ENCODE assay signal across 8 mouse cellular contexts in the genomic region with DNA sequence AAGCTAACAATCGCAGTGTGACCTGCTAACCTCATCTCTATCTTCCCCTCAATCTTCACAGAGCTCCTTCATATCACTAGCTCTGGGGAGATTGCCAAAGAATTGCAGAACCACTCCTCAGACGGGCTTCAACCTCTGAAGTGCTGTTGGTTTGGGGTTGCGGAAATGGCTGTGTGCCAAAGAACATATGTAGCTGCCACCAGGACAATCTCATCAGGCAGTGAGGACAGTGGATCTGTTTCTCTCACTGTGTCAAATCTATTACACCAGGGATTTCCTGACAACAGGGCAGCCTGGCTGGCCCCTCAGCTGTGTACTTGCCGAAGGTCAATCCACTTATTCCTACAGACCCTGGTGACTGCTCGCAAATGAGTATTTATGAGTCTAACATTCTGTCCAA.
DNase-seq lines count a peak whose midpoint lies in the region; ATAC-seq and TF ChIP-seq lines count a peak whose summit lies in the region.

No protein-coding gene starts in this region.

- peak; percentile 64 to 65 for DNase-seq in cerebellum, postnatal 10 days
- no peak for DNase-seq in cerebellum, adult 11 months
- DNase-seq in stomach, postnatal 0 days (ENCODE audit: low spot score): no peak
- no peak for DNase-seq in layer of hippocampus, postnatal 25 days (ENCODE audit: extremely low spot score in 1 of 2, low spot score in 1 of 2)

- no peak overlapping the region for H3K4me3 ChIP-seq in stomach, embryonic 14.5 days (ENCODE audit: low read depth, low read length)
- no peak overlapping the region for H3K4me3 ChIP-seq in stomach, postnatal 0 days (ENCODE audit: low read depth, low read length)
- H3K4me3 ChIP-seq in kidney, embryonic 16.5 days (ENCODE audit: low read length): no peak overlapping the region
- H3K4me3 ChIP-seq in stomach, embryonic 15.5 days (replicated peaks): no peak overlapping the region
- no peak overlapping the region for H3K4me3 ChIP-seq in forebrain, embryonic 16.5 days (replicated peaks; ENCODE audit: low read length)

- H3K4me1 ChIP-seq in stomach, embryonic 14.5 days (ENCODE audit: control insufficient read depth, insufficient read depth, low read length): 0 out of 2 replicates have a peak, but pooled peaks cover 6% of the 10 kb centered on the region
- H3K4me1 ChIP-seq in stomach, postnatal 0 days (replicated peaks; ENCODE audit: control insufficient read depth, insufficient read depth): no peaks in the 10 kb centered on the region
- peaks cover 9% of the 10 kb centered on the region; the same call in 1 of the 2 replicates for H3K4me1 ChIP-seq in kidney, embryonic 16.5 days (ENCODE audit: insufficient read depth, low read length)
- H3K4me1 ChIP-seq in stomach, embryonic 15.5 days: no peaks in the 10 kb centered on the region
- no peaks in the 10 kb centered on the region for H3K4me1 ChIP-seq in forebrain, embryonic 16.5 days (replicated peaks; ENCODE audit: control insufficient read depth, insufficient read depth, low read length)

- H3K27me3 ChIP-seq in stomach, embryonic 14.5 days (ENCODE audit: control insufficient read depth, insufficient read depth, low read length): no peaks in the 10 kb centered on the region
- H3K27me3 ChIP-seq in stomach, postnatal 0 days (ENCODE audit: control insufficient read depth, insufficient read depth, low read length): no peaks in the 10 kb centered on the region
- no peaks in the 10 kb centered on the region for H3K27me3 ChIP-seq in kidney, embryonic 16.5 days (ENCODE audit: insufficient read depth, low read length)
- no peaks in the 10 kb centered on the region for H3K27me3 ChIP-seq in stomach, embryonic 15.5 days (replicated peaks)
- H3K27me3 ChIP-seq in forebrain, embryonic 16.5 days (replicated peaks; ENCODE audit: control insufficient read depth, insufficient read depth, low read length): no peaks in the 10 kb centered on the region

- 26% methylated on average over 5 of the region's 5 CpGs for WGBS in stomach, embryonic 14.5 days
- 26% methylated on average over 5 of the region's 5 CpGs for WGBS in stomach, postnatal 0 days
- WGBS in kidney, embryonic 16.5 days: 19% methylated on average over 5 of the region's 5 CpGs
- 24% methylated on average over 5 of the region's 5 CpGs for WGBS in stomach, embryonic 15.5 days
- WGBS in forebrain, embryonic 16.5 days: 61% methylated on average over 5 of the region's 5 CpGs

- TF ChIP-seq EP300 in stomach, postnatal 0 days (optimal IDR thresholded peaks at IDR 0.05): no peak

- no peaks in the 10 kb centered on the region for H3K9me3 ChIP-seq in stomach, embryonic 14.5 days (ENCODE audit: control insufficient read depth, low read depth, low read length)
- H3K9me3 ChIP-seq in stomach, postnatal 0 days (ENCODE audit: control insufficient read depth, low read length): no peaks in the 10 kb centered on the region
- H3K9me3 ChIP-seq in kidney, embryonic 16.5 days (ENCODE audit: low read length): no peaks in the 10 kb centered on the region
- H3K9me3 ChIP-seq in stomach, embryonic 15.5 days: no peaks in the 10 kb centered on the region
- no peaks in the 10 kb centered on the region for H3K9me3 ChIP-seq in forebrain, embryonic 16.5 days (ENCODE audit: control insufficient read depth, low read length)

- no peak overlapping the region for H3K27ac ChIP-seq in stomach, embryonic 14.5 days (ENCODE audit: low read length)
- no peak overlapping the region for H3K27ac ChIP-seq in stomach, postnatal 0 days (replicated peaks)
- H3K27ac ChIP-seq in kidney, embryonic 16.5 days (ENCODE audit: low read length): 0 out of 2 replicates have a peak overlapping the region, but pooled peaks have one; percentile 27
- no peak overlapping the region for H3K27ac ChIP-seq in stomach, embryonic 15.5 days
- H3K27ac ChIP-seq in forebrain, embryonic 16.5 days (ENCODE audit: low read length): no peak overlapping the region

- ATAC-seq in stomach, embryonic 14.5 days (ENCODE audit: insufficient number of reproducible peaks, insufficient read depth, low FRiP score, low read depth): peak; percentile 56; the same call in 1 of the 2 replicates
- ATAC-seq in stomach, postnatal 0 days (ENCODE audit: low FRiP score, low TSS enrichment): no peak
- peak; percentile 92 for ATAC-seq in kidney, embryonic 16.5 days (ENCODE audit: low FRiP score, low TSS enrichment)
- ATAC-seq in stomach, embryonic 15.5 days (ENCODE audit: insufficient read depth, low FRiP score, low read depth): peak; percentile 18; the same call in 1 of the 2 replicates
- no peak for ATAC-seq in forebrain, embryonic 16.5 days

- H3K36me3 ChIP-seq in stomach, embryonic 14.5 days (ENCODE audit: control insufficient read depth, insufficient read depth, low read length): no peaks in the 10 kb centered on the region
- H3K36me3 ChIP-seq in stomach, postnatal 0 days (ENCODE audit: control insufficient read depth, insufficient read depth, low read length): no peaks in the 10 kb centered on the region
- no peaks in the 10 kb centered on the region for H3K36me3 ChIP-seq in kidney, embryonic 16.5 days (ENCODE audit: insufficient read depth, low read length)
- no peaks in the 10 kb centered on the region for H3K36me3 ChIP-seq in stomach, embryonic 15.5 days
- no peaks in the 10 kb centered on the region for H3K36me3 ChIP-seq in forebrain, embryonic 16.5 days (ENCODE audit: control insufficient read depth, insufficient read depth)

- no peak for TF ChIP-seq CTCF in stomach, postnatal 0 days (IDR thresholded peaks at IDR 0.05; ENCODE audit: low read depth)

- H3K4me2 ChIP-seq in stomach, embryonic 14.5 days (replicated peaks; ENCODE audit: low read depth, low read length): no peak overlapping the region
- H3K4me2 ChIP-seq in stomach, postnatal 0 days (replicated peaks; ENCODE audit: low read depth): no peak overlapping the region
- H3K4me2 ChIP-seq in kidney, embryonic 16.5 days (replicated peaks; ENCODE audit: low read depth, low read length): no peak overlapping the region
- no peak overlapping the region for H3K4me2 ChIP-seq in stomach, embryonic 15.5 days
- no peak overlapping the region for H3K4me2 ChIP-seq in forebrain, embryonic 16.5 days (ENCODE audit: low read length)

- H3K9ac ChIP-seq in stomach, embryonic 14.5 days (replicated peaks; ENCODE audit: low read depth, low read length): no peak overlapping the region
- no peak overlapping the region for H3K9ac ChIP-seq in stomach, postnatal 0 days (ENCODE audit: low read length)
- H3K9ac ChIP-seq in kidney, embryonic 16.5 days (replicated peaks; ENCODE audit: low read length): no peak overlapping the region
- no peak overlapping the region for H3K9ac ChIP-seq in stomach, embryonic 15.5 days
- no peak overlapping the region for H3K9ac ChIP-seq in forebrain, embryonic 16.5 days (replicated peaks; ENCODE audit: low read depth, low read length)

Comparison
In these comparisons a context has a peak if more than half of its experiments do, and no peak if none do; other contexts are left out.
1. DNase-seq: peak in cerebellum, postnatal 10 days (2 of 2); none in cerebellum, adult 11 months (single experiment), stomach, postnatal 0 days (single experiment) and layer of hippocampus, postnatal 25 days (0 of 2).
2. ATAC-seq: peak in stomach, embryonic 14.5 days (single experiment), kidney, embryonic 16.5 days (single experiment) and stomach, embryonic 15.5 days (single experiment); none in stomach, postnatal 0 days (single experiment) and forebrain, embryonic 16.5 days (single experiment).